Mouse (Mus musculus): ENCODE data around the gene Fbxo48. TPM values are rescaled to one million over a fixed set of nuclear protein-coding genes. Genes with fewer than 3 reads are reported as not detected.

The Fbxo48 gene
- total RNA-seq, 4 experiments from 2014 or later = 0.11 to 0.28 (median 0.19) TPM

Other genes with a start within 250 kb of the Fbxo48 start
- gene Egfr, start 199.2 kb upstream of the Fbxo48 start, total RNA-seq (2022) = 1 to 10 TPM; 4.1 to 6.4 (median 5.1) TPM
- 1 to 10 TPM; 3.0 to 3.4 (median 3.2) TPM for gene Cnrip1, start 100.2 kb downstream of the Fbxo48 start, total RNA-seq (2022)
- gene Plek, start 101.0 kb downstream of the Fbxo48 start, total RNA-seq (2022) = 1 to 10 TPM; 3.6 to 7.9 (median 4.4) TPM
- 10 to 100 TPM; 63.5 to 67.1 (median 64.5) TPM for gene Ppp3r1, start 207.9 kb downstream of the Fbxo48 start, total RNA-seq (2022)
- 10 to 100 TPM; 10.7 to 14.1 (median 11.2) TPM for gene Wdr92, start 230.7 kb downstream of the Fbxo48 start, total RNA-seq (2022)